Mouse (Mus musculus) cerebellum, adult (tissue): ENCODE measurements around the gene Yy1.

Experiments
- ATAC-seq: cut with Nextera tagmentation; 2 replicates; pipeline ENCODE4 v1.9.2; 2017; ENCODE audit warnings: mild to moderate bottlenecking, moderate library complexity, mixed read lengths; ENCODE audit not compliant: insufficient number of reproducible peaks, low FRiP score, low TSS enrichment

Yy1 gene

DNA sequence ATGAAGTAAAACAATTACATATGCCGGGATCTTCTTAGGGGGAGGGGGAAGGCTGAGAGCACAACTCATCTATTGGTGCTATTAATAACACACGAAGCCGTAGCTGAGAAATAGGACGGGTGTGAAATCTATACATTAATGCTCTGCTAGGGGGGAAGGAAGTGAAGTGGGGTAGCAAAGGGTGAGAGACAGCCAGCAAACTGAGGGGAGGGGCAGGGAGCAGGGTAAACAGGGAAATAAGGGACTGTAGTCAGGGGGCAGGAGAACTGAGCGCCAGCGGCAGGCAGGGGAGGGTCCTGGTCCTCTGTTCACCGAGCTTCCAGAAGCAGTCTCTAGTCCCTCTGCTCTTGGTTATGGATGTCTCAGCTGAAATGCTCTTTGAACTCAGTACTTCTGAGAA lies 25.9 kb upstream of the Yy1 start:
- ATAC-seq, result no peak

DNA sequence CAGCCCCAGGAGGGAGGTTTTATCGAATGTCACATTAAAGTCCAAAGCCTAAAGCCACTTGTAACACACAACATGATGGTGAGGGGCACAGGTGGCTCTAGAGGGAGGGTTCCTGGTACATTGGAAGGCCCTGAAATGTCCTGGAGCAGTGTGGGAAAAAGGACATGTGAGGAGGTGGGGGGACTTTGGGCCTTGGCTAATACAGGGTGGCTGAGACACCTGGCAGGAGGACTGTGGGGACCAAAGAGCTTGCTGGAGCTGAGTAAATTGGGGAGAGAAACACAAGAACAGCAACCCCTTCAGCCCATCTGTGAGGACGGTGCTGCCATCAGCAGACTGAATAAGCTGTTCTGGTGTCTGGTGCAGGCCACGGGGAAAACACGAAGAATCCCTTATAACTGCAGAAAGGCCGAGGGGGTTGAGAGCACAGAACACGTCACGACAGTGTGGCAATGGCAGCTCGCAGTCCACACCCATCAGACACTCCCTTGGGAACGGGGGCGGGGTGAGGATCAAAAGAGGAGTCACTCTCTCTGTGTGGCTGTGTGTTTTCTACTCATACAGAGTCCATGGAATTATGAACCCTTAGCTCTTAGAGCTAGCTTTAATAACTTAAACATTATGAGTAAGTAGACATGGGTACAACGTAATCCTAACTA lies 24.4 kb upstream of the Yy1 start:
- no peak for ATAC-seq

DNA sequence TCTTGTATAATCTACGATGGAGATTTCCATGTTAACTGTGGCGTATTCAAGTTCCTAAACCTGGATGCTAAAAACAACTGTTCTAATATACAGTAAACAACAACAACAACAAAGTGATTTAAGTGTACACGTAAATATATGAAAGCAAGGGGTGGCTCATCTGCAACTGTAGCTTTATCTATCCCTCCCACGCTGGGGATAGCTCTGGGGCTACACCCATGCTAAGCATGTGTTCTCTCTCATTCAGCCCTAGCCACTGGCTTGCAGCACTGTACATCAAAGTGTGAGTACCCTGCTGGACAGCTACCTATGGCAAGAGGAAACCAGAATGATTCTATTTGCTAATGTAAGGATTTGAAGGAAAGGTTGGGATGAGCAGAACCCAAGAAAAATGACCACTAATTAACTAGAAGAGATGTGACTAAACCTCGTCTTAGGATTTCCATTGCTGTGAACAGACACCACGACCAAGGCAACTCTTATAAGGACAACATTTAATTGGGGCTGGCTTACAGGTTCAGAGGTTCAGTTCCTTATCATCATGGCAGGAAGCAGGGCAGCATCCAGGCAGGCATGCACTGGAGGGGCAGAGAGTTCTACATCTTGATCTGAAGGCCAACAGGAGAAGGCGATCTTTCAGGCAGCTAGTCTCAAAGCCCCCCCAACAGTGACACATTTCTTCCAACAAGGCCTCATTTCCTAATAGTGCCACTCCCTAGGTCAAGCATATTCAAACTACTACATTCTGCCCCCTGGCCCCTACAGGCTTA lies 12.5 kb upstream of the Yy1 start:
- ATAC-seq, result no peak

DNA sequence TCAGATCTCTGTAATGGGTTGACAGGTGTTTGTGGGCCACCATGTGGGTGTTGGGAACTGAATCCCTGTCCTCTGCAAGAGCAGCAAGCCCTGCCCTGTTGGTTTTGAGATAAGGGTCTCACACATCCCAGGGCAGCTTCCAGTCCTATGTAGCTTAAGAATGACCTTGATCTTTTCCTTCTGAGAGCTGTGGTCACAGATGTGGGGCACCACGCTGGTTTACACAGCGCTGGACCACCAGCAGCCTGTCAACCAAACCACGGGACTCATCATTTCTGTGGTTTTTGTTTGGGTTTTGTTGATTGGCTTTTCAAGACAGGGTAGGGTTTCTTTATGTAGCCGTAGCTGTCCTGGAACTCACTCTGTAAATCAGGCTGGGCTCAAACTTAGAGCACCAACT lies 7.6 kb upstream of the Yy1 start:
- no peak for ATAC-seq

DNA sequence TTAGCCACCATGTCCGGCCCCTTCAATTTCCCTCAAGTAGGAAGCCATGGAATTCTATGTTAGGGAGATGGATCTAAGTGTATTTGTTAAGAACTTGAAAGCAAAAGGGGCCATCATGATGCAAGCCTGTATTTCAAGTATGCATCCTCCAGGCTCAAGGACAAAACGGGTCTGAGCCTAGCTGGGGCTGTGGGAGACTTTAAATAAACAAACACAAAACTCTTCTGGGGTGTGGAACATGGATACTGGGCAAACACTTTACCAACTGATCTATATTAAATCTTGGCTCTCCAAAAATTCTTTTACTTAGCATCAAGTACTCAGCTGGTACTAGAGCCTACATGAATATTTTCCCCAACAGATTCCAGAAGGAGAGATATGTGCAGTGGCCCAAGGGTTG lies 5.4 kb upstream of the Yy1 start:
- no peak for ATAC-seq

DNA sequence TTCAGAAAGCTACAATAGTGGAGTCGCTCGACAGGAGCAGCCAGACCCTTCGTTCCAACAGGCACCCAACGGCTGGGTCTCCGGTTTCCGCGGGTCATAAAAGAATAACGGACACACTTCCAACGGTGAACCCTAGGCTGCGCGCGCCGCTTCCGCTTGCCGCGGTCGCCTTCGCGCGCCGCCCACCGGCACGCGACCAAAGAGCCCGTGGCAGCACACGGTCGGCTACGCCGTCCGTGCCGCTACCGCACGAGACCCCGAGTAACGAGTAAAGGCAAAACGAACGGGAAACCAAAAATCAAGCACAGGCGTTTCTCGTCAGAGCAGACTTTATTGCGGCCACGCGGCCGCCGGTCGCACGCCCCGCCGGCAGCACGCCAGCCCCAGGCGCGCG lies 624 bp upstream of the Yy1 start:
- ATAC-seq, result peak; percentile 31

DNA sequence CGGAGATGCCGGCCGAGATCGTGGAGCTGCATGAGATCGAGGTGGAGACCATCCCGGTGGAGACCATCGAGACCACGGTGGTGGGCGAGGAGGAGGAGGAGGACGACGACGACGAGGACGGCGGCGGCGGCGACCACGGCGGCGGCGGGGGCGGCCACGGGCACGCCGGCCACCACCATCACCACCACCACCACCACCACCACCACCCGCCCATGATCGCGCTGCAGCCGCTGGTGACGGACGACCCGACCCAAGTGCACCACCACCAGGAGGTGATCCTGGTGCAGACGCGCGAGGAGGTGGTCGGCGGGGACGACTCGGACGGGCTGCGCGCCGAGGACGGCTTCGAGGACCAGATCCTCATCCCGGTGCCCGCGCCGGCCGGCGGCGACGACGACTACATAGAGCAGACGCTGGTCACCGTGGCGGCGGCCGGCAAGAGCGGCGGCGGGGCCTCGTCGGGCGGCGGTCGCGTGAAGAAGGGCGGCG lies 724 bp downstream of the Yy1 start:
- ATAC-seq, result 0 out of 2 replicates have a peak, but pooled peaks have one; percentile 7

DNA sequence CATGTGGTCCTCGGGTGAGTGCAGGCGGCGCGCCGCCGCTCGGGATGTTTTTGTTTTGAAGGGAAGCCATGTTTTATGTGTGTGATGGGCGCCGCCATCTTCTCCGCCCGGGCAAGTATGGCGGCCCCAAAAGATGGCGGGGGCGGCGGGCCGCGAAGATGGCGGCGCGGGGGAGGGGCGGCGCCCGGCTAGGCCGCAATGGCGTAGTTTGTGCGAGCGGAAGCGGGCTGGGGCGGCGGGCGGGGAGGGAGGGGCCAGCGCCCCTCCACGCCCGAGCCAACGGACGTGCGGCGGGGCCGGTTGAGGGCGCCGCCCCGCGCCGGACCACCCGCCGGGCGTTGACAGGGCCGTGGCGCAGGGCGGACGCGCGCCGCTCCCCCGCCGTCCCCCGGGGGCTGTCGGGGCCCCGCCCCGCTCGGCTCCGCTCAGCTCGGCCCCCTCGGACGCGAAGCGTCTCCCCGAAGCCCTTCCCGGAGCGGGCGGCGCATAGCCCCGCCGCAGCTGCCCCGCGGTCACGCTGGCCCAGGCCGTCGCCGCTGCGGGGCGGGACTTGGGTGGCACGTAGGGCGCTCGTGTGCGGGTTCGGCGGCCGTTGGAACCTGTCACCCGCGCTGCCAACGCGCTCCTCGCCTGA lies 1.4 kb downstream of the Yy1 start:
- peak; percentile 67 for ATAC-seq

DNA sequence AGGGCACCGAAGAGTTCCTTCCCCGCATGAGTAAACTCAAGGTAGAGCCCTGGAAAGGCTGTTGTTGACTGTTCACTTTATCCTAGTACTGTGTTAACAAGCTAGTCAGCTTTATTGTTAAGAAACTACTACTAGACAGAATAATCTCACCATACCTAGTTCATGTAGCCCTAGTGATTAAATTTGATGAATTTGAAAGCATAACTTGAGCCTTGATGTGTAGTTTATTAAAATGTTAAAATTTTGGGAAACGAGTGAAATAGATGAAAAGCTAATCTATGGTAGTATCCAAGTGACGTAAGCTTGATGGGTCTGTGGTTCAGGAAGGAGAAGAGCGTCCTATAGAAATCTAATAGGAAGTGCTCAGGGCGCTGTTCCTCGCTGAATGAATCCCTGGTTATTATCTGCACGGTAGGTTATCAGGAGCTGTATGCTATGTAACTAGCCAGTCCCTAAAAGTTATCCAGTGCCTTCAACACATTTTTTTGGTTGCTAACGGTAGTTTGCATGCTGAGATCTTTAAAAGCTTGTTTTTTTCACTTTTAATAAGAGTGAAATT lies 2.3 kb downstream of the Yy1 start:
- no peak for ATAC-seq

DNA sequence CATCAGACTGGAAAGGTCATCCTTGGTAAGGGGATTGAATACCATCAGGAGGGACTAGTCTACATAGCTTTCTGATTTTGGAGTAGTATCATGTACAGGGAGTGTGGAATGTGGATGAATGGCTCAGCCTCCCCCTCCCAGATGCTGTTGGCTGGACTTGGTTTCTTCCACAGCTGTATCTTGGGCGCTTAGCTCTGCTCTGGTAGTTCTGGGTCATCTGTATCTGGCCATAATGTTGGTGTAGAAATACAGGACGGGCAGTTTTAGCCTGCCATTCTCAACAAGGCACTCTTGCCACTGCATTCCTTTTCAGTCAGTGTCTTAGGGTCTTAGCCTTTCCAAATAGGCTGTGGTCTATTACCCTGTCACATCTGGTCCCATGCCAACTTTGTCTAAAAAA lies 8.8 kb downstream of the Yy1 start:
- no peak for ATAC-seq

DNA sequence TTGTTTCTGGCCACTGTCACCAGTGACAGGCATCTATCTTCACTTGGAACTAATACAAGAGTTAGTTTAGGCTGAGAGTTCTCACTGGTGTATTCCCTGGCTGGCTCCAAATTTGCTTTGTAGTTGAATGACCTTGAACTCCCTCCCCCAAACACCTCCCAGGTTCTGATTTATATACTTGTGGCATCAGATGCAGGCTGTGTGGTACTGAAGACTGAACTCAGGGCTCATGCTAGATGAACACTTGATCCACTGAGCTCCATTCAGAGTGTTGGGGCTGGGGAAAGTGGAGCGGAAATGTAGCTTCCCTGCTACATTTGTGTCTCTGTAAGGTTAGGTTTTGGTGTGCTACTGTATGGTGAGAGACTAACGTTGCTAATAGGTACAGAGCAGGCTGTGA lies 11.6 kb downstream of the Yy1 start:
- no peak for ATAC-seq

DNA sequence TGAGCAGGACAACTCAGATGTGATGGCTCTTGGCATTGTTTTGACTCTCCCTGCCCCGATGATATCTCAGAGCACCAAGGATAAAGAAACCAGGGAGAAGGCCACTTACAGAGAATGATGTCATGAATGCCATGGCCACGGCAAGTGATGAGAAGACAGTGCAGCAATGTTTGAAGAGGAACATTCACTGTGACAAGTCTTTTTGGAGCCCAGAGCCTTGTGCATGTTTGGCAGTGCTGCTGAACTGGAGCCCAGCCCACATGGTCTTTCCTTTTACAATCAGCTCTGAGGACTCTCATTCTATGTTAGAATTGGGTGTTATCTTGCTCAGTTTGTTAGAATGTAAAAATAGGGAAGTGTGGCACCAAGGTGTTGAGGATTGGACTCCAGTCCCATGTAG lies 15.7 kb downstream of the Yy1 start:
- ATAC-seq, result no peak

DNA sequence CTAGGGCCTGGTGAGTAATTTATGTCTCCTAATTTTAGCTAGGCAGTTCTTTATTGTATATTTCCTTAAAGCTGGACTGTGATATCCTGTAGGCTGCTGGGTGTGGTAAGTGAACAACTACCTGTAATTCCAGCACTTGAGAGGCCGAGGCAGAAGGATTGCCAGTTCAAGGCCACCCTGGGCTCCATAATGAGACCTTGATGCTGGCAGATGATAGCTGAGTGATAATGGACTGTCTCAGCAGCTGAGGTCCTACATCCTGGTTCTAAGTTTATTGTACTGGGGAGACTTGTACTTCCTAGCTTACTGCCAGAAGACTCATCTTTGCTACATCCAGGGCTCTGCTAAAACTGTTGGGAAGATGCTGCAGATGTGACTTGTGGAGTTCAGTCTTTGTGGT lies 17.0 kb downstream of the Yy1 start:
- no peak for ATAC-seq

DNA sequence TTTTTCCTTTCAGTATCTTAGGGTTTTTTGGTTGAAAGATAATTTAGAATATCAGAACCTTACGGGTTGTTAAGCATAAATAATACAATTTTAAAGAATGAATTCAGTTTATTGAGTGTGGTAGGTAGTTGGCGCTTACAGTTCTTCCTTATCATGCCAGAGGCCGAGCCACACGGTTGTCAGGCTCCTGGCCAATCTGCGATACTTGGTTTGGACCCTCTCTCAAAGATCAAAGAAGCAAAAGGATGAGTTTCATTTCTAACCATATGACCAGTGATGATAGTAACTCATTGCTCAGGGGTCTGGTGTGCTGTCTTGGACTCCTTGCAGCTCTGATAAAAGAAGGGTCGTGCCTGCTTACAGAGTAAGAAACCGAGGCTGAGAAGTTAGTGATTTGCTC lies 17.5 kb downstream of the Yy1 start:
- ATAC-seq, result no peak

DNA sequence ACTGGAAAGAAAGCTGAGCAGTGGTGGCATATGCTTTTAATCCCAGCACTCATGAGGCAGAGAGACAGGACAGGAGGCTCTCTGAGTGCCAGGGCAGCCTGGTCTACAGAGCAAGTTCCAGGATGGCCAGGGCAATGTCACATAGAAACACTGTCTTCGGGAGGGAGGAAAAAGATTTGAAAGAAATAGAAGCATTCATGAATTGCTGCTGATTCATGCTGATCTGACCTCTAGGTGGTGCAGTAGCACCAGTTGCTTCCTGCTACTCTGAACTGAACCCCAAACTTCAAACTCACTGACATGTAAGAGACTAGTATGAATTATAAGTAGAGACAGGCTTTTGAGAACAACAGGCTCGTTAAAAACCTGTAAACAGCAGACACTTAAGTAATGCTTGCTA lies 18.4 kb downstream of the Yy1 start:
- ATAC-seq, result peak; percentile 36; the same call in 1 of the 2 replicates

DNA sequence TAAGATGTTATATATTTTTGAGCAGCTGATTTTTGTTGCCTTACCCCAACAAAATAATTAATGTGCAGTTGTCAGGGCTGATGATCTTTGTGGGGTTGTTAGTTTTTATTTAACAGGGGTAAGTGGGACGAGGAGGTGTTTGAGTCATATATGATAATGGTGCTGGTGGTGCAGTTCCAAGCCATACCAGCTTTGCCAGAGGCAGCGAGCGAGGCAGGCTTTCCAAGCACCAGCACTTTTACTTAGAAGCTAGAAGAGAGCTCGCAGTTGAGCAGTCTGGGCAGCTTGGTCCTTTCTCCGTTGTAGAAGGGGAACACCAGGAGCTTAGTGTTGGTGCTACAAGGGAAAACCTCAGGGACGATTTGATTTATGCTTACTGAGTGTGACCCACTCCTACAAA lies 19.7 kb downstream of the Yy1 start:
- ATAC-seq, result no peak

DNA sequence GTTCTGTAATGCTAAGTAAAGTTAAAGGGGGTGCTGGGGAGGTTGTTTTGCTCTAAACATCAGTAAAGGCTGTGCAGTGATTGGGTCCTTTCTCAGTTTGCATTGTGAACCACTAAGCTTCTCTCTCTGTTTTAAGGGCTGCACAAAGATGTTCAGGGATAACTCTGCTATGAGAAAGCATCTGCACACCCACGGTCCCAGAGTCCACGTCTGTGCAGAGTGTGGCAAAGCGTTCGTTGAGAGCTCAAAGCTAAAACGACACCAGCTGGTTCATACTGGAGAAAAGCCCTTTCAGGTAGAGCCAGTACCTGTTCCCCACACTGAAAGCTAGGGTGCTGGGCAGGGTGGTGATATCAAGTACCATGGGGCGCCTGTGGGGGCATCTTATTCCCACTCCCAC lies 21.7 kb downstream of the Yy1 start:
- ATAC-seq, result no peak

DNA sequence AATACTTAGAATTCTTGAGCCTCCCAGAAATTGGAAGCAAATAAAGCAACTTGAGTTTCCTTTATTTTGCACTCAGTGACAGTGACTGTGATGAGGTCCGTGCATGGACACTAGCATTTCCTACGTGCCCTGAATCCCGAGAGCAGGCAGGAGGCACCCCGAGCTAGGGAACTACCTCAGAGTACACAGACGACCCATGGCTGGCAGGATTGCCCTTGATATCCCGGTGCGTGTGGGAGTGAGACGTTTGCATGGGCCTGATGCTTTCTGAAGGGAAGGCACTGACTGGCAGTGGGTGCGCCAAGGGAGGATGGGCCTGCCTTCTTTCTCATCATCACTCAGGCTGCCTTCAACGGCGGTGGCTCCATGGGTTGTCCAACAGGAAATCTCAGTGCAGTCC lies 23.8 kb downstream of the Yy1 start:
- ATAC-seq, result no peak

DNA sequence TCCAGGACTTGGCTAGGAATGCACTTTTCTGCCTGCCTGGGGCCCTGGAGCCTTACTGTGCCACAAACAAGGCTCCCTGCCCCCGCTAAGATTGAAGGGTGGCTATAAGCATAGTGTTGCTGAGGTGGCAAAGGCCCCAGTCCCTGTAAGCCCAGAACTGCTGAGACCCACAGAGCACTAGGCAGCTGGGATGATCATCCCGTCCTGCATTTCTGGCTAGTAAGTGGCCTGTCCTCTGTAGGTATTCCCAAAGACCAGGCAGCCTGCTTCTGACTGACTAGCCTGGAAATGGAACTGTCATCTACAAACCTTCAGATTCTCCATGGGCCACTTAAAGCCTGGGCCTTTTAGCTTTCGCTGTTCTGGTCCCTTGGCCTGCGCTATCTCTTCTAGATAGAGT lies 27.7 kb downstream of the Yy1 start:
- no peak for ATAC-seq

DNA sequence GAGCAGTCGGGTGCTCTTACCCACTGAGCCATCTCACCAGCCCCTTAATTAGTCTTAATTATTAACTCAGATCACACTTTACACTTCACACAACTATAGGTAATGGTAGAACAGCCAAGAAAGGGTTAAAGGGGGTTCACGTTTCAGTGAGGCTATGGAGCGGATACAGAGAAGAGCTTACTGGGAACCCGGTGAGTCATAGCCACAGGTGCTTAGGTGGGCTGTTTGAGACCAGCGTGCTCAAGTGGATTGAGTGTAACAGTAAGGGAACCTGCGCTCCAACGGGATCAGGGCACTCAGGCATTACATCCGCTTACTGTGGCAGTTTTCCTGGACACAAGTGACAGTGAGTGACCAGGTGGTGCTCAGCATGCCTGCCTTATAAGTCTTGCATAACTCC lies 30.3 kb downstream of the Yy1 start:
- ATAC-seq, result no peak

DNA sequence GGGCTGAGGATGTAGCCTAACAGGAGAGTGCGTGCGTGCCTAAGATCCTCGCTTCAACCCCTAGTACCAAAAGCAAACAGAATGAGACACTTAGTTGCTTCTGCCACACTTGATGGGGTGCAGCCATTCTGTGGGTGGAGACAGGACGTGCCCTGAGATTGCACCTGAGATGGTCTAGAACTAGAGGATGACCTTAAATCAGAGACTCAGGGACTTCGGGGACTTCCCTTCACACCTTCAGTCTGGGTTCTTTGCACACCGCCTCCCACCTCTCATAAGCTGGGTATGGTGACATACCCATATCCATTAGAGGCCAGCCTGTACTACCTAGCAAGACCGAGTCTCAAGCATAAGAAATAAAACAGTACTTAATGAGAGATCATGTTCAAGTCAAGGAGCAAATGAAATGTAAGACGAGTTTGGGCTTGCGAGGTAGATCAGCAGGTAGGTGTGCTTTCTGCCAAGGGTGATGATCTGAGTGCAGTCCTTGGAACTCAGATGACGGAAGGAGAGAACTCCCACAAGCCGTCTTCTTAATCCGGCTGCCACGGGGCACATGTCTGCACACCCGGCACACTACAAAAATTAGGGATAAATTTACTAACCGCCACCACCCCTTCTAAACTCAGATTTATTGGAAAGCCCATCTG lies 31.6 kb downstream of the Yy1 start:
- no peak for ATAC-seq
